Mouse (Mus musculus): ENCODE measurements at regions not wholly inside any gene's neighbourhood (a gene's known extent, or its start where the extent isn't known, plus 50 kb on each side); places are given as distances from the start of the nearest gene placed in this dataset.

DNA sequence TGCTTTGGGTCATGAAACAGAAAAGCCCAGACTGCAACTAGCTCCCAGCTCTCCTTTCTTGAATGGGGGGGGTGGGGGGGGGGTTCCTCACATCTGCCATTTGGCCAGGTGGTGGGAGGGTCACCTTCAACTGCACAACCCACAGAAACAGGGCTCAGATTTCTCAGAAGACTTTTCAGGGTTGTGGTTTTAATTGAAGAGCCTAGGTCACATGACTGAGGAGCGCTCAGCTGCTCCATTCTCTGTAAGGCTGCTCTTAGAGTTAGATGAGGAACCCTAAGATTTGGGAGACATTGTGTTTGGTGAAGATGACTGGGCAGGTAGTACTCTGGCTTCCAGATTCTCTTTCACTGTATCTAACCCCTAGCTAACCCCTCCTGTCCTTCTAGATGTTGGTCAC, 225.8 kb upstream of the Vstm2b start:
- DNase-seq, result no peak

DNA sequence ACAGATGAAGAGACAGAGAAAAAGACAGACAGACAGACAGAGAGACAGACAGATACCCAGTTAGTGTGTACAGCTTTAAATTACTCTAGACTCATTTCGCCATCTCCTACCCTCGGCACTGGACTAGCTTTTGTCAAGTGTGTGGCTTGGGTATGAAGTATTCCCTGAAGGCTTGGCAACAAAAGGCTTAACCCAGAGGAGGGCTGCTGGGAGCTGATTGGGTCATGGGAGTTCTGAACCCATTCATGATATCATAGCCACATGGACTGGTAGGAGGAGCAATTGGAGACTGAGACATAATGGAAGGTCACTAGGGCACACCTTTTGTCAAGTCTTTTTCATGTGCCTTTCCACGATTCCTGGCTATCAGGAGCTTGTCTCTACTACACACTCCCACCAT, 223.7 kb upstream of the Vstm2b start:
- DNase-seq, result no peak

DNA sequence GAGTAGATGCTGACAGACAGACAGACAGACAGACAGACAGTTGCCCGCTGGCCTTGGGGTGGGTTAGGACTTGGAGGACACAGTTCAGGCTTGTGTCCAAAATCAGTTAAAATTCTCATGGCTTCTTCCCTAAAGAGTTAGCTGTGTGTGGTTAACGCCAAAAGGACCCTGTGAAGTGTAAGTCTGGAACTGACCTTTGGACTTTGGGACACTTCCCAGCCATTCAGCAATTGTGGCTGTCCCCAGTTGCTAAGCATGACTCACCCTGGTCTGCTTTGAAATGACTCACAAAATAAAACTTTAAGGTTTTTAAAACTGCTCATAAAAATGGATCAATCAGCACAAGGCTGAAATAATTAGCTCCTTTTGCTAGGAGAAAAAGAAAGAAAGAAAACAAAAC, 220.5 kb upstream of the Vstm2b start:
- DNase-seq, result no peak

DNA sequence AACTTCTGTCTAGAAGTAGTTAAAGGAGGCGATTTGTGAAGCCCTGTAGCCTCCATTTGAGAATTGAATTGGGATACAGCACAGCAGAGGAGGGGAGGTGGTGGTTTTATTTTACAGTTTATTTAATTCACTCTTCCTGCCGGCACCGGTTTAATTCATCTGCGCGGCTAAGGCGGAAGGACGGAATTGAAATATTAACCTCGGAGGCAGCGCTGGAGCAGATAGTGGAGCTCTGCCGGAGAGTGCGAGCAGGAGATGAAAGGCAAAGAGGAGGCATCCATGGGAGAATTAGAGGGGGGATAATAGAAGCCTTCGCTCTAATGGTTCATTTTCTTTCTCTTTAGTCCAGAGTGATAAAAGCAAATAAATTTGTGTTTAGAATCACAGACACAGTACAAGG, 217.6 kb upstream of the Vstm2b start:
- no peak for DNase-seq

DNA sequence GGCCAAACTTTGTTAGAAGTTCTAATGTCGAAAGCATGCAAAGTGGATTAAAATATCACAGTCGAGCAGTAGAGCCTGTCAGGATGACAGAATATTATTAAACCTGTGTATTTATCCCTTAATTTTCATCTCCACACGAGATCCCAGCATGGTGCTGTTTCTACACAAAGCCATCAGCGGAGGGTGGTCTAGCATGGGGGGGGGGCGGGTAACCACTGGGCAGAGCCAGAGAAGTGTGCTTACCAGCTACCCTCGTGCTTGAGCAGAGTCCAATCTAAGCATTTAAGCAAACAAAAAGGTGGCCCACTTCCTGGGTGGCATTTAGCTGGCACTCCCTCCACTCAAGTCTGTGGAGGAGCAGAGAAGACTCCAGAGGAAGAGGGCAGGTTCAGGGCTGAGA, 217.1 kb upstream of the Vstm2b start:
- no peak for DNase-seq

DNA sequence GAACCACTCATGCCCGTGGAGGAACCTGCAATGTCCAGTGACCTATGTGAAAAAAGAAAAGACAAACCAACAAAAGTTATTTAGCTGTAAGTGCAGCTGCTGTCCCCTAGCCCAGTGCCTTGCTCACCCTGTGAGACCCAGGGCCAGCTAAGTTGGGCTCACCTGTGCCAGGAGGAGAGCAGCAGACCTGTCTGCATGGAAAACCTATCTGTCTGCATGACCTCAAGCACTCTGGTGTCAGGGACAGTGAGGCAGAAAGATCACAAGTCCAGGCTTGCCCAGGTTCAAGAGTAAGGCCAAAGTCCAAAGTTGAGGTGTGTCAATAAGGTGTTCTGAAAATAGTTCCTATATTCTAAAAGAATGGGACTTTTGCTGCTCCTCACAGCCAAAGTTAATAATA, 215.0 kb upstream of the Vstm2b start:
- no peak for DNase-seq

DNA sequence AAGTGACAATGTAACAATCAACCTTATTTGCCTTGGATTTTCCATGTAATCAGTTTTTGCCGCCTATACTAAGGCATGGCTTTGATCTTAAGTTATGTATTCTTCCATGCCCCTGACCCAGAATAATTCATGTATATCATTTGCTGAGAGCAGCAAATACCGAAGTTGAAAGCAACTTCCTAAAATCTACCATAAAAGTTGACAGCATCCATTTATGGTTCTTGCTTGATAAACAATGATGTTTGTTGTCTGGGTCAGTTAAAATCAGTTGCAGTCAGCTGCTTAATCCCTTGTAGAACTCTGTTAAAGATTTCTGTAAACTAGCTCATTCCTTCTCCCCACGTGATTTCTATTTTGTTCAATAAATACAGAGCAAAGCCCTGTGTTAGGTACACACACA, 214.5 kb upstream of the Vstm2b start:
- no peak for DNase-seq

DNA sequence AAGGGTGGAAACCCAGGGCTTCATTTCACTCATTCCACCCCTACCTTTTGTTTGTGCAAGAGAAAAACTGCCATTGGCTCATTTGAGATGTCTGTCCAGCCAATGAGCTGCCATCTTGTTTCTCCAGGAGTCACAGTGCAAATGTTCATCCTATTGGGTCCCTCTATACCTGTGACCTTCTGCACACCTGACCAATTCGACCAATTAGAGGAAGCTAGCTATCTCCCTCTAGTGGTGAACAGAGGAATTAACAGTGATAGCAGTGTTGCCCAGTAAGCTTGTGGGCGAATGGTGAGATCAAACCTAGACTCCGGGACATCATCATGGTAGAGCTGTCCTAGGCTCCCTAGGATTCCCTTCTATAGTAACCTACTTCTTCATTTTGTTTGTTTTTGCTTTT, 211.1 kb upstream of the Vstm2b start:
- DNase-seq, result no peak

DNA sequence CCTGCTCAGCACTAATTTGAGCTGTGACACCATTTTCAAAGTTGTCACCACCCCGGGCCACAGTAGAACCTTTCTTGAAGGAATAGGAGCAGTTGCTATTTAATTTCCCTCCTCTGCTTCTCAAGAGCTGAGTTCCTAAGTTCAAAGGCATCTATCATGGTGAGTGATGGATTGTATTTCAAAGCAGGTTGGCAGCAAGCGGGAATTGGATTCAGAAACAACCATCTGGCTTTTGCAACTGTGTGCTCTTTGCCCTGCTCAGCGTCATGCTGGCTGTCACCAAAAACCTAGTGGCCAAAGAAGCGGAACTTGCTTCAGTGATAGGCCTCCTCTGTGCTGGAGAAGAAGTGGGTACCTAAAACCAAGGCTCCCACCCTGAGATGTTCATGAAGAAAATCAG, 209.6 kb upstream of the Vstm2b start:
- DNase-seq, result no peak

DNA sequence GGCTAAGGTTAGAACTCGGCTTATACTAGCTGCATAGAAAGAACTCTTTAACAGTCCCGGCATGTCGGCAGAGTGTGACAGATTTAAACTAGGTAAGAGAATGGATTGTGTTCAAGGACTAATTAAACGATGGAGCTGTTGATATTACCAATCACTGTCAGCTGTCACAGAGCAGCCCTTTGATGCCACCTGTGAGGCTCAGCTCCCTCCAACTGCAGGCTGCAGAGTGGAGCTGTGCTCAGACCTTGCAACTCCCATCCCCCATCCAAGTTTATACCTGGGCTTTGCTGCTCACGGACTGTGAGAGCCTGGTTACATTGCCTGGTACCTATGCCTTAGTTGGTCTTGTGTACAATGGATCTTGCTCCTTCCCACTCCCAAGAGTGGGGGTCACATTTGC, 204.4 kb upstream of the Vstm2b start:
- no peak for DNase-seq

DNA sequence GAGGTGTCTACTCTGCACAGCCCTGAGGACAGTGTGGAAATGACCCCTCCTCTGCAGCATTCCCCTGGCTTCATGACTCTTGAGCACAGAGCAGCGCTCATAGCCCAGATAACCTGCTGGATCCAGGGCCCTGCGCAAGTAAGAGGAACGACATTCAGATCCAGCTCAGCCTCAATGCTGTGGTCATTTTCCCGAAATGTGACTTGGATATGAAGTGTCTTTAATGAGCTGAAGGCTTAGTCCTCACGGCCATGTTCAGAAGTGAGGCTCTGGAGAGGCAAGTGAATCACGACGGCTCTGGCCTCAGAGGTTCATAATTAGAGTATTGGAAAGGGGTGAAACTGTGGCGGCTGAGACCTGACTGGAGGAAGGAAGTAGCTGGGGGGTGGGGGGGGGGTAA, 200.6 kb upstream of the Vstm2b start:
- DNase-seq, result no peak

DNA sequence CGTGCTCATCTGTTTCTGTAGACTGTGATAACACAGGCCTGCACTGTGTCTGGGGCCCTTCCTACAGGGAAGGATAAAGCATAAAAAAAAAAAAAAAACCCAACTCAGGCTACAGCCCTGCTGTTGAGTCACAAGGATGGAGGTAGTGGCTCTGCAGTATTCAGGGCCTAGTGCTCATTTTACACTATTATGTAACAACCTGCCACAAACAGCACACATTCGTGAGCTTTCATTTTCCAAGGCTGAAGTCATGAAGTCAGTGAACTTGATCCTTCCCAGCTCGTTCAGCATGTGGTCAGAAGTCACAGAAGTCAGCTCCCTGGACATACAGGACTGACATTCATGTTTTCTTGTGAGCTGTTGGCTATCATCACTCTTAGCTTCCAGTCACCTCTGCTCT, 199.8 kb upstream of the Vstm2b start:
- no peak for DNase-seq

DNA sequence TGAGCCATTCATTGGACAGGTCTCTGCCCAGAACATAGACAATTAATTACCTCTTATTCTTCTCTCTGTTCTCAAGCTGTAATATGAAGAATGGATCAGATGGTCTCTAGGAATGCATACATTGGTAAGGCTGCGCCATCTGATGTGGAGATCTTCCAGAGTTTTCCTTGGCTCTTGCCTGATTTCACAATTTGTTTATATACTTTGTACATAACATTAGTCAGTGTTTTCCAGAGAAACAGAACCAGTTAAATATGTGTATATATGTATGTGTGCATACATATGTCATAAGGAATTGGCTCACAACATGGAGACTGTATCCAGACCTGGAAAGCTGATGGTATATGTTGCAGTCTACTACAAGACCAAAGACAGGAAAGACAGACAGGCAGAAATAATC, 198.5 kb upstream of the Vstm2b start:
- DNase-seq, result no peak

DNA sequence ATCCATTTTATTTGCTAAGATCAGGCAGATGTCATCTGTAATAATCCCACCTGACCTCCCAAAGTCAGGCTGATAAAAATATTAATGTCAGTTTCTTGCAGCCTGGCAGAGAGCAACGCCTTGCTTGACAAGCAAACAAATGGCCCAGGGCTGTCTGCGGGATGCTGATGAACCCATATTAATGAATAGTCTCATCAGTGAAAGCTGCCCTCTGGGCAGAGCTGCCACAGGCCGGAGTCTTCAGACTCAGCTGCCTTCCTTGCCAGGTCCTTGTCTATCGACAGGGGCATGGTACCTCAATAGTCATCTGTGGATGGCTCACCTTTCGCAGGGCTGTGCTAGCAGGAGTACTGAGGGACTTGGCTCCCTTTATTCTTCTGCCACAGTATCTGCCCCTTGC, 197.5 kb upstream of the Vstm2b start:
- DNase-seq, result no peak

DNA sequence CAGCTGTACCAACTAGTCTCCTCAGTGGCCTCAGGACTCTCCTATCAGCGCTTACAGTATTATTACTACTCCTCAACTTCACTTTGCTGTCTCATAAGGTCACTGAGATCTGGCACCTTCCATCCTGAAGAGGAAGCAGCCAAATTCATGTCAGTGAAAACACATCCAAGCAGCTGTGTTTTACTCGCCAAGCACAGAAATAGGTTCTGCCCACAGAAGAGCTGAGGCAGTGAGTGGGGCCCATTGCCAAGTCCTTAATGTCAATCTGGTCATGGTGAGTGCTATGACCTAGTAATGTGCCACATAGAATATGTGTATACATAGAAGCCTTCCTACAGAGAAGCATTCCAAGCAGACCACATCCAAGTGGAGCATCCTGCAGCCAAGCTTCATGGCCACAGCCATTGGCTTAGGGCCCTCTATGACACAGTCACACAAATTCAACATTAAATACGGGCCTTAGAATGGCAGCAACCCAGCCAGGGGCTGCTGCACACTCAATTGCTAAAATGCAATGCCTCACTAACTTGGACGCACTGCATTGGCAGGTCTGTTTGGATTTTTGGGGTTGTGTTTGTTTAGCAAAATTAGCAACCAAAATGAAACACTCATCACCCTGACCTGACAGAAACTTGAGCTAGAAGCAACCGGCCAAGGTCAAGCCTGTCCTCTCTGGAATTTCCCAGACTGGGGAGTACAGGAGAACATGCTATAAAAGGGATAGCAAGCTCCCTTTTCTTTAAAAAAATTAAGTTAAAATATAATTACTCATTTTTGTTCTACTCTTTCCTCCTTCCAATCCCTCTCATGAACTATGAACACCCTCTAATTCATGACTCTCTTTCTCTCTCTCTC, 195.7 kb upstream of the Vstm2b start:
- no peak for DNase-seq

DNA sequence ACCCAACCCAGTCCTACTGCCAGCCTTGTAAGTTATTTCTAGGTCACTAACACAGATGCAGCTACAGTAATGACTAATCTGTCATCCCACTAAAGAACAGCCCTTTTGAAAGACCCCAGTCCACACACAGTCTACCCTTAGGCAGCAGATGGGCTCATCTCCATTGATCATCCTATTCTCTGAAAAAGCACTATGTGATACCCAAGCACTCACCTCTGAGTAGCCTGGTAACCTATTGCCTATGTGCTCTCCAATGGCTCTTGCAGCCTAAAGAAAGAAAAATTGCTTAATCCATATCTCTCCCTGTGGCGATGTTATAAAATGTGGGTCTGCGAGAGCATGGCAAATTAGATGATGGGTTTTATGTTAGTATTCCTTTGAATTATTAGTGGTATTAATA, 189.9 kb upstream of the Vstm2b start:
- no peak for DNase-seq

DNA sequence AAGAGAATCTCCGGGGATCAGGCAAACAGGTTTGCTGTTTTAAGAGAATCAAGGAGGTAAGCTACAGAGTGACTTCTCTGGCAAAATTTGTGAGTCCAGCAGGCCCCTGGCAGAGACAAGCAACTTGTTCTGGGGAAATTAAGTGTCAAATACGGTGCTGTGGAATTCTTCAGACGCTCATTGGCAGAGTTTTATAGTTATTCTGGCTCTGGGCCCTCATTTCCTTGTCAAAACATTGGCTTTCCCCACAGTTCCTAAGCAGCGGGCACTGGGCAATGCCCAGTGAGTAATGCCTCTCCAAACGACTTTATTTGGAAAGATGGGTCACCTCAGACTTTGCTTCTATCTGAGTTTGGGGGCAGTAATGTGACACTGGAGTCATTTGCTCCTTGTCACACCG, 180.1 kb upstream of the Vstm2b start:
- no peak for DNase-seq

DNA sequence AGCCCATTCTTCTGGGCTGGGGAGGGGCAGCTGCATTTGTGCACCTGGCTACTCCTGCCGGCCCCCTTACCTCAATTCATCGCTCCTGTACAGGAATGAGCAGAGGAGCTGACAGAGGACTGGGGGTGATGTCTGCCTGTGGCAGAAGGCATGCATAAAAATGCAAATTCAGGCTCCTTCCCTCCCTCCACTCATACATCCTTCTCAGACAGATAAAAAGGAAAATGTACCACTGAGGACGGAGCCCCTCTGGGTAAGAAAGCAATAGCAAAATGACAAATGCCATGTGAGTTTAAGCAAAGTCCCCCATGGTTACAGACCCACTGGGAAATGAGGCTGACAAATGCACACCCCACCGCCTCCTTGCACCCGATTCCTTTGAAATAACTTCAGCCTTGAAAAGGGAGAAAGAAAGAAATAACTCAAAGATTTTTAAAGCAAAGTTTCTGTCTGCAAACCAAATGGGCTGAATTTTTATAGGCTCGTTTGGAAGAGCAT, 161.1 kb upstream of the Vstm2b start:
- DNase-seq, result no peak

DNA sequence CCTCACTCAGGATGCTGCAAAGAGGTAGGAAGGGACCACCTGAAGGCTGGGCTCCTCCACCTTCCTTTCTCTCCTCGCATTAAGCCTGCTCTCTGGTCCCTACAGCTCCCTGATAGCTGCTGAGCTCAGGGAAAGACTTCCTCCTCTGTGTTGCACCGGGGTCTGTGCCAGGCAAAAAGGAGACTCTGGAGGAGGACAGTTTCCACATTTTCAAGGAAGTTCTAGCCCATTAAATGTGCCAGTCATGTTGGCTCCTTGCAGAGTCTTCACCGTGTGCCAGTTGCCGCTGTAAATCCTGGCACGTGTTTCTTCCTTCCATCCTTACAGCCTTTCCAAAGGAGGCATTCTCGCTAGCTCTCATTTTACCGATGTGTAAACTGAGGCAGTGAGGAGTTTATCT, 160.6 kb upstream of the Vstm2b start:
- no peak for DNase-seq

DNA sequence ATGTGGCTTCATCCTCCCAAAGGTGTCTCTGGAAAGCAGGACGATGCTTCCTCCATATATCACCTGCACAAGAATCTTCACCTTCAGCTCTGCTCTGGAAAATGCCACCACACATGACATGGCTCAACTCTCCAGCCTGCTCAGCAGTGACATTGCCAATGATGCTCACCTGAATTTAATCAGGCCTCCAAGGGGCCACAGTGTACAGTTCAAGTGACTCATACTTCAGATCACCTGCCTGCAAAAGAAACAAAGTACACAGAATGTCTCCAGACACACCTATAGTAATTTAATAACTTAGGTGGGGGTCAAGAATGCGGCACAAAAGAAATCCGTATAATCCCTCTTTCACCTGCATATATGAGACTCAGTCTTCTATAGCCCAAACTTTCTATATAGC, 160.0 kb upstream of the Vstm2b start:
- DNase-seq, result no peak

DNA sequence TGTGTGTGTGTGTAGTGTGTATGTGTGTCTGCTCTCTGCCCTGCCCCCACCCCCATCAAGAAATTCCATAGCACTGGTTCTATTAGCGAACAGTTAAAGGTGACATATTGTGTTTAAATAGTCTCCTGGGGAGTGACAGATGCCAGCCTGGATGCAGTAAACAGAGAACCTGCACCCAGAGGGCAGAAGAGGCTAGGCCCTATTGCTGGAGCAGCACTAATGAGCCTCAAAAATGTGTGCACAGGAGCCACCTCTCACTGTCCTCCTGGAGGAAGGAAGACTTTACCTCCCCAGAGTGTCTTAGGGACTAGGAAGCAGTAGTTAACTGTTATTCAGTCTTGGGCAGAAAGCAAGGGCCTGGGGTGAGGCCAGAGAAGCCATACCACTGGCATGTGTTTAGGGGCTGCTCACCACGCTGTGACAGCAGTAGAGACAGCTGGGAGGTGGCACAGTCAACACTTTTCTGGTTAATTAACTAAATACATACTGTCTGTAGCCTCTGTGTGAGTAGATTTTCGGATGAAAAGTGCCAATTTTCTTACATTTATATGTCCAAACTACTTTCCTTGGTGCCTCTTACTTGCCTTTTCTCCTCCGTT, 155.5 kb upstream of the Vstm2b start:
- no peak for DNase-seq

DNA sequence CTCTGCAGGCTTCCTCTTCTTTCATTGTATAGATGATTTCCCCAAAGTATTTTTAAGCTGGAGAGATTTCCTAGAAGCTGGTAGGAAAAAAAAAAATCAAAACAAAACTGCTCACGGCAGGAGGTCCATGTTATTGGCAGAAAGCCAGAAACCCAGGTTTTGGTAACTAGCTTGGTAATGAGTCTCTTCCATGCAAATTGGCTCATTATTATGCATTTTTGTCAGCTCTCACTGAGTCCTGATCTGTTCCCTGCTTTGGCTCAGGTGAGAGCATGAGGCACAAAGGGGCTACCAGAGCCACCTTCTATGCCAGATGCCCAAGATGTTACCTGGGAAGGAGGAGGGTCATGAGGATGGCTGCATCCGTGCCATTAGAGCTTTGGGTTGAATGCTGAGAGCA, 146.3 kb upstream of the Vstm2b start:
- no peak for DNase-seq

DNA sequence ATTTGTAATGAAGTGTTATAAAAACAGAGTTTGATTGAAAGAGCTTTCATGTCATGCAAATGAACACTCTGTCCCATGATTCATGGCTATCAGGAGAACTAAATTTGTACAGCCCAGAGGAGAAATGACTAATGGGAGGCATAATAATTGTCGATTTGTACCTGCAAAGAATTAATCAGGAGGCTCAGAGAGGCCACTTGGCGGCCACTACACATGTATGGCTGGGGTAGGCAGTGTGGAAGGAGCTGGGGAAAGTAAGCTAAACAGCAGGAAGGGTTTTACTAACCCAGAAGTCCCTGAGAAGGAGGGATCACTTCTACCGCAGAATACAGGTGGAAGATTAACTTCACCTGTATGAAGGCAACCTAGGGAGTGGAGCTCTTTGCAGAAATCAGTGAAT, 145.9 kb upstream of the Vstm2b start:
- no peak for DNase-seq

DNA sequence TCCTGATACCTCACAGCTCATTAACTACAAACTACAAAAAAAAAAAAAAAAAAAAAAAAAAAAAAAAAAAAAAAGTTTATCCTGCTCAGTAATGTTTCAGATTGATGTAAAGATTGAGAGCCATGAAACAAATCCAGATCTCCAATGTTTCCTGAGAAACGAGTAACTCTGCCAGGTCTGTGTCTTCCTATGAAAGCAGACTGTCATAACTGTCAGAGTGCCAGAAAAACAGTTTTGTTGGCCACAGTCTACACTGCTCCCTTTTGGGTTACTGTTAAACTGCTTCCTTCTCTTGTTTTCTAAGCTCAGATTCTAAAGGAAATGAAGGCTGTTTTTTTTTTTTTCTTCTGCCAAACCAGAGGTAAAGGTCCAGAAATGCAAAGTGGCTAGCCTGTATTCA, 144.6 kb upstream of the Vstm2b start:
- DNase-seq, result no peak

DNA sequence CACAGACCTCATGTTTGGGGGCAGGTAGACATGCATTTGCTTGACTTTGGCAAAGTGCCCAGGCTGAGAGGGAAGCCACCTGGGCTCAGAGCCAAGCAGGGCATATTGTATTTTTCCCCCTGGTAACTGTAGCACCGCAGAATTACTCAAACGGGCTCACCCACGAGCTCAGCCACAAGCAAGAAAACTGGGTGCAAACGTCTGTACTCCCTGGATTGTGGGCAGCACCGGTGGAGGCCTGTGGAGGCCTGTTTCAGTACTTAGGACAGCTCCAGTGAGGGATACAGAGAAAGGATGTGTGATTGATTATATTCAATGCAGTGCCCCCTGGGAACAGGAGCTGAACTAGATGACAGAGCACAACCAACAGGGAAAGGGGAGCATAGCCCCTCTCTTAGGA, 135.6 kb upstream of the Vstm2b start:
- DNase-seq, result peak; percentile 71
